Mouse (Mus musculus) liver, postnatal 0 days (tissue): Measurements from ENCODE around the gene Prpf8.

Experiments used
- CTCF ChIP-seq: sonication (generic); IDR thresholded peaks from 2 replicates; pipeline ENCODE4 v1.5.1; 2016; ENCODE audit warnings: antibody characterized with exemption, low read depth
- EP300 ChIP-seq: IDR thresholded peaks from 2 replicates; pipeline ENCODE4 v1.6.1; 2016; ENCODE audit warnings: antibody characterized with exemption, low read depth, mild to moderate bottlenecking

- TF ChIP-seq CTCF: no peak
- no peak for TF ChIP-seq EP300
Observed at GRCm38 (mm10) chr11:75550200-75550946, 63.8 kb downstream of the Prpf8 start.
